Mouse (Mus musculus) midbrain, embryonic 15.5 days (tissue): ENCODE measurements around the gene Gm20075. TPM values are rescaled to one million over a fixed set of nuclear protein-coding genes. Genes with fewer than 3 reads are reported as not detected.

Experiments
- ATAC-seq: fragments of 200-750 bp; cut with Nextera tagmentation; replicated peaks from 2 replicates; pipeline ENCODE4 v1.8.0; 2017; ENCODE audit warnings: moderate TSS enrichment
- H3K27ac ChIP-seq: fragments of 300-500 bp; sonication (generic); 2 replicates; pipeline ENCODE4 v1.5.1; 2015; ENCODE audit warnings: mild to moderate bottlenecking, inconsistent platforms
- H3K27me3 ChIP-seq: fragments of 300-500 bp; sonication (generic); replicated peaks from 2 replicates; pipeline ENCODE4 v1.6.1; 2015; ENCODE audit warnings: inconsistent platforms
- H3K36me3 ChIP-seq: fragments of 300-500 bp; sonication (generic); replicated peaks from 2 replicates; pipeline ENCODE4 v1.6.1; 2015; ENCODE audit warnings: inconsistent platforms
- H3K4me1 ChIP-seq: fragments of 300-500 bp; sonication (generic); 2 replicates; pipeline ENCODE4 v1.6.1; 2015; ENCODE audit warnings: inconsistent platforms
- H3K4me2 ChIP-seq: fragments of 300-500 bp; sonication (generic); 2 replicates; pipeline ENCODE4 v1.6.1; 2015; ENCODE audit warnings: inconsistent platforms, mild to moderate bottlenecking, moderate library complexity
- H3K4me3 ChIP-seq: fragments of 300-500 bp; sonication (generic); 2 replicates; pipeline ENCODE4 v1.5.1; 2015; ENCODE audit warnings: mild to moderate bottlenecking, inconsistent platforms
- H3K9ac ChIP-seq: fragments of 300-500 bp; sonication (generic); 2 replicates; pipeline ENCODE4 v1.6.1; 2015; ENCODE audit warnings: mild to moderate bottlenecking, inconsistent platforms
- H3K9me3 ChIP-seq: fragments of 300-500 bp; sonication (generic); 2 replicates; pipeline ENCODE4 v1.6.1; 2016; ENCODE audit warnings: inconsistent platforms
- WGBS: fragments of 180-500 bp; shearing (Covaris S2); methylation state at CpG from one replicate; pipeline ENCODE4 v1.1.7; 2015; ENCODE audit warnings: mixed read lengths; 5-methylcytosine and 5-hydroxymethylcytosine counted together
- polyA plus RNA-seq: library from polyadenylated mRNA; unstranded; fragments of >200 nt; fragmentation: Nextera tagmentation; extraction: Ambion mirVana; gene quantifications from 2 replicates; pipeline ENCODE4 v1.2.1, GENCODE M21; 2015

The Gm20075 gene
- polyA plus RNA-seq, 1 experiment from 2014 or later: 25.3 TPM

- no peaks in the 10 kb centered on the region; the same call in 1 of the 2 replicates for H3K4me1 ChIP-seq
- ATAC-seq: no peak
- no peaks in the 10 kb centered on the region for H3K9me3 ChIP-seq
- WGBS: 83% methylated on average over 11 of the region's 11 CpGs
- H3K36me3 ChIP-seq: no peaks in the 10 kb centered on the region
- H3K4me3 ChIP-seq: no peak overlapping the region
- H3K27ac ChIP-seq: no peak overlapping the region
- H3K27me3 ChIP-seq: no peaks in the 10 kb centered on the region
- no peak overlapping the region for H3K9ac ChIP-seq
- no peak overlapping the region for H3K4me2 ChIP-seq
These were observed 40.7 kb downstream of the Gm20075 start for GRCm38 (mm10) chr13:96040275-96041042.

- no peak overlapping the region for H3K4me3 ChIP-seq
- WGBS: 88% methylated on average over 1 of the region's 1 CpGs
- H3K36me3 ChIP-seq: no peaks in the 10 kb centered on the region
- H3K4me2 ChIP-seq: no peak overlapping the region
- H3K9ac ChIP-seq: no peak overlapping the region
- no peak for ATAC-seq
- no peaks in the 10 kb centered on the region for H3K9me3 ChIP-seq
- no peaks in the 10 kb centered on the region for H3K4me1 ChIP-seq
- H3K27ac ChIP-seq: no peak overlapping the region
- no peaks in the 10 kb centered on the region for H3K27me3 ChIP-seq
These were observed 41.6 kb downstream of the Gm20075 start for GRCm38 (mm10) chr13:96039536-96039935.

GRCm38 (mm10) chr13:96030368-96031223 is 50.6 kb downstream of the Gm20075 start:
- H3K36me3 ChIP-seq: no peaks in the 10 kb centered on the region
- WGBS: 64% methylated on average over 19 of the region's 19 CpGs
- H3K27me3 ChIP-seq: no peaks in the 10 kb centered on the region
- H3K27ac ChIP-seq: no peak overlapping the region
- no peak overlapping the region for H3K4me2 ChIP-seq
- H3K9me3 ChIP-seq: no peaks in the 10 kb centered on the region; the same call in 1 of the 2 replicates
- ATAC-seq: no peak
- H3K9ac ChIP-seq: no peak overlapping the region
- H3K4me3 ChIP-seq: no peak overlapping the region
- H3K4me1 ChIP-seq: no peaks in the 10 kb centered on the region

Other genes with a start within 250 kb of the Gm20075 start
- gene Iqgap2, start 189.5 kb downstream of the Gm20075 start, polyA plus RNA-seq: 3.4 and 3.8 TPM in 2 replicates
- gene Gm17190, start 678 bp upstream of the Gm20075 start, polyA plus RNA-seq: 0.36 TPM in 1 of 2 replicates, not detected in the other
- gene Sv2c, start 51.2 kb upstream of the Gm20075 start, polyA plus RNA-seq: 9.1 and 10.9 TPM in 2 replicates